Mouse (Mus musculus) MEL (cell line): ENCODE measurements at regions not wholly inside any gene's neighbourhood (a gene's known extent, or its start where the extent isn't known, plus 50 kb on each side); places are given as distances from the start of the nearest gene placed in this dataset.

Experiments
- MAX ChIP-seq: IDR thresholded peaks from 2 replicates; pipeline ENCODE4 v1.6.1; 2011; ENCODE audit warnings: low read length, improper control_type of control experiment
- NELFE ChIP-seq: IDR thresholded peaks from 2 replicates; pipeline ENCODE4 v1.6.1; 2011; ENCODE audit warnings: low read depth, low read length, improper control_type of control experiment

- no peak for TF ChIP-seq NELFE
- TF ChIP-seq MAX = no peak
Observed at GRCm38 (mm10) chr7:129832830-129833229, 241.2 kb downstream of the Wdr11 start.
